Mouse (Mus musculus) midbrain, postnatal 0 days (tissue): ENCODE measurements at regions not wholly inside any gene's neighbourhood (a gene's known extent, or its start where the extent isn't known, plus 50 kb on each side); places are given as distances from the start of the nearest gene placed in this dataset.

Experiments
- ATAC-seq: fragments of 200-750 bp; cut with Nextera tagmentation; 2 replicates; pipeline ENCODE4 v1.8.0; 2017; ENCODE audit warnings: moderate number of reproducible peaks, mild to moderate bottlenecking, moderate TSS enrichment, moderate library complexity; ENCODE audit not compliant: low FRiP score
- DNase-seq: peaks from one replicate; pipeline ENCODE4 v3.0.0-alpha.2; 2015; ENCODE audit warnings: low spot score
- H3K27ac ChIP-seq: fragments of 300-500 bp; sonication (generic); 2 replicates; pipeline ENCODE4 v1.5.1; 2014; ENCODE audit warnings: low read depth, mild to moderate bottlenecking, low read length, mixed read lengths
- H3K27me3 ChIP-seq: fragments of 300-500 bp; sonication (generic); 2 replicates; pipeline ENCODE4 v1.6.1; 2014; ENCODE audit warnings: low read length, control low read depth, mixed read lengths; ENCODE audit not compliant: insufficient read depth
- H3K36me3 ChIP-seq: fragments of 300-500 bp; sonication (generic); 2 replicates; pipeline ENCODE4 v1.6.1; 2014; ENCODE audit warnings: low read length, control low read depth, mixed read lengths; ENCODE audit not compliant: insufficient read depth
- H3K4me1 ChIP-seq: fragments of 300-500 bp; sonication (generic); 2 replicates; pipeline ENCODE4 v1.6.1; 2014; ENCODE audit warnings: mild to moderate bottlenecking, control low read depth, antibody characterized with exemption, low read length, mixed read lengths; ENCODE audit not compliant: insufficient read depth
- H3K4me2 ChIP-seq: fragments of 300-500 bp; sonication (generic); 2 replicates; pipeline ENCODE4 v1.6.1; 2014; ENCODE audit warnings: low read depth, mild to moderate bottlenecking, low read length, mixed read lengths; ENCODE audit not compliant: poor library complexity, severe bottlenecking
- H3K4me3 ChIP-seq: fragments of 300-500 bp; sonication (generic); 2 replicates; pipeline ENCODE4 v1.5.1; 2014; ENCODE audit warnings: low read depth, mild to moderate bottlenecking, low read length, moderate library complexity
- H3K9ac ChIP-seq: fragments of 300-500 bp; sonication (generic); replicated peaks from 2 replicates; pipeline ENCODE4 v1.6.1; 2014; ENCODE audit warnings: mild to moderate bottlenecking, low read length, moderate library complexity, mixed read lengths; ENCODE audit not compliant: poor library complexity, severe bottlenecking
- H3K9me3 ChIP-seq: fragments of 300-500 bp; sonication (generic); 2 replicates; pipeline ENCODE4 v1.6.1; 2016; ENCODE audit warnings: low read length, control low read depth
- CTCF ChIP-seq: IDR thresholded peaks from 2 replicates; pipeline ENCODE4 v1.5.1; 2016; ENCODE audit warnings: antibody characterized with exemption, mild to moderate bottlenecking
- WGBS: fragments of 180-500 bp; shearing (Covaris S2); extraction: QIAGEN DNeasy Blood & Tissue Kit; methylation state at CpG from one replicate; pipeline ENCODE4 v1.1.7; 2014; 5-methylcytosine and 5-hydroxymethylcytosine counted together

GRCm38 (mm10) chr3:58056191-58057063, 208.5 kb upstream of the Pfn2 start:
- no peak overlapping the region for H3K27ac ChIP-seq
- DNase-seq (no peak), ATAC-seq (no peak)
- WGBS, result 85% methylated on average over 10 of the region's 10 CpGs
- no peaks in the 10 kb centered on the region for H3K9me3 ChIP-seq
- H3K4me3 ChIP-seq, result no peak overlapping the region
- H3K4me1 ChIP-seq, result no peaks in the 10 kb centered on the region
- no peaks in the 10 kb centered on the region for H3K27me3 ChIP-seq
- TF ChIP-seq CTCF, result no peak
- no peaks in the 10 kb centered on the region for H3K36me3 ChIP-seq
- H3K9ac ChIP-seq, result no peak overlapping the region
- H3K4me2 ChIP-seq, result no peak overlapping the region

GRCm38 (mm10) chr3:58057064-58057396, 209.2 kb upstream of the Pfn2 start:
- no peak for TF ChIP-seq CTCF
- no peak overlapping the region for H3K9ac ChIP-seq
- H3K4me1 ChIP-seq, result no peaks in the 10 kb centered on the region
- no peak overlapping the region for H3K27ac ChIP-seq
- H3K4me2 ChIP-seq, result no peak overlapping the region
- no peaks in the 10 kb centered on the region for H3K27me3 ChIP-seq
- 93% methylated on average over 2 of the region's 2 CpGs for WGBS
- H3K9me3 ChIP-seq, result no peaks in the 10 kb centered on the region
- ATAC-seq (no peak), DNase-seq (no peak)
- no peaks in the 10 kb centered on the region for H3K36me3 ChIP-seq
- no peak overlapping the region for H3K4me3 ChIP-seq

DNA sequence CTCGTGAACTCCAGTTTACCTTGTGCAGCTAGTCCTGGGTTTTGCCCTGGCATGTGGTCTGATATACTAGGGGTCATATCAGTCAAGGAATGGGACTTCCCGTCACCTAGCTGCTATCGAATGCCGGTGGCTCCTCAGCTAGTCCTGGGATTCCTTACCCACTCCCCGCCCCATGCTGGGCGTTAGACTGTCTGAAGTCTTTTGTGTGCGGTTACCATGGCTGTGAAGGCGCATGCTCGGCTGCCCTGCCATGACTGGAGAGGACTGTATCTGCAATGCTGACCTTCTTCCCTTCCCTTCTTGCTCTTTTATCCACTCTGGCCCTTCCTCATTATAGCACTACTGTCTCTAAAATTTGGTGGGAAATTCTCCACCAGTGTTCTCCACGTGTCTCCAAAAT, 210.3 kb upstream of the Pfn2 start:
- Histone ChIP-seq H3K9me3 (no peaks in the 10 kb centered on the region), H3K4me2 (no peak overlapping the region), H3K27ac (no peak overlapping the region), H3K9ac (no peak overlapping the region), H3K4me3 (no peak overlapping the region), H3K36me3 (no peaks in the 10 kb centered on the region), H3K27me3 (no peaks in the 10 kb centered on the region), H3K4me1 (no peaks in the 10 kb centered on the region)
- ATAC-seq (no peak), DNase-seq (no peak)
- 15% methylated on average over 10 of the region's 10 CpGs for WGBS
- TF ChIP-seq CTCF, result no peak

- H3K9me3 ChIP-seq, result no peaks in the 10 kb centered on the region
- 91% methylated on average over 7 of the region's 7 CpGs for WGBS
- no peak for TF ChIP-seq CTCF
- H3K27me3 ChIP-seq, result no peaks in the 10 kb centered on the region
- no peak overlapping the region for H3K4me2 ChIP-seq
- no peak overlapping the region for H3K4me3 ChIP-seq
- ATAC-seq, result no peak
- no peaks in the 10 kb centered on the region for H3K4me1 ChIP-seq
- H3K9ac ChIP-seq, result no peak overlapping the region
- no peaks in the 10 kb centered on the region for H3K36me3 ChIP-seq
- DNase-seq, result no peak
- no peak overlapping the region for H3K27ac ChIP-seq
Observed at GRCm38 (mm10) chr3:58063852-58064549, 216.1 kb upstream of the Pfn2 start.

- Histone ChIP-seq H3K27ac (no peak overlapping the region), H3K36me3 (no peaks in the 10 kb centered on the region), H3K27me3 (no peaks in the 10 kb centered on the region), H3K4me3 (no peak overlapping the region), H3K4me1 (no peaks in the 10 kb centered on the region), H3K9me3 (no peaks in the 10 kb centered on the region), H3K4me2 (no peak overlapping the region), H3K9ac (no peak overlapping the region)
- TF ChIP-seq CTCF, result no peak
- ATAC-seq (no peak), DNase-seq (no peak)
- 37% methylated on average over 3 of the region's 3 CpGs for WGBS
Observed at GRCm38 (mm10) chr3:58071574-58071973, 223.7 kb upstream of the Pfn2 start.

DNA sequence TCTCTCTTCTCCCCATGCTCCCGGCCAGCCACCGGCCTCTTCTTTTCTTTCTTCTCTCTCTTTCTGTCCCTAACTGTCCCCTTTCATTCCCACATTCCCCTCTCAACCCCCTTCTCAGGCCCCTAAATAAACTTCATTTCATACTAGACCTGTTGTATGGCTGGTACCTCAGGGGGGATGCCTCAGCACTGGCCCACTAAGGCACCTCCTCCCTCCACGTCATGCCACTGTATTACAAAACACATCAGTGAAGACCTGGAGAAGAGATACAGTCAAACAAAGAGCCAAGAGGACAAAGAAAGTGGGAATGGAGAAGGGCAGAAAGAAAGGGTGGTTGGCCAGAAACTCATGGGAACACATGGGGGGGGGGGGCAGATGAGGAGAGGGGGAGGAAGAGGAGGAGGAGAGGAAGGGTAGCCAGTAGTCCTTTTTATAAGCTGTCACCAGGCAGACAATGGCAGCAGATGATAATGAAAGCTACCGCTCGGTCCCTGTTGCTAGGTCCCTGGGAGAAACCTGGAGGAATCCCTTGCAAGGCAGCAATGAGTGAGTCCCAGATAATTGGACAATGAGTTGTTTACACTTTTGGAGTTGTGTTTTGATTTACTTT, 224.5 kb upstream of the Pfn2 start:
- DNase-seq (peak; percentile 18), ATAC-seq (no peak)
- Histone ChIP-seq H3K9ac (no peak overlapping the region), H3K27me3 (no peaks in the 10 kb centered on the region), H3K36me3 (no peaks in the 10 kb centered on the region), H3K4me3 (no peak overlapping the region), H3K9me3 (no peaks in the 10 kb centered on the region), H3K4me1 (no peaks in the 10 kb centered on the region), H3K4me2 (no peak overlapping the region), H3K27ac (no peak overlapping the region)
- no peak for TF ChIP-seq CTCF
- 31% methylated on average over 5 of the region's 5 CpGs for WGBS
